Mouse (Mus musculus): Measurements from ENCODE around the gene Fry. TPM values are rescaled to one million over a fixed set of nuclear protein-coding genes. Genes with fewer than 3 reads are reported as not detected.
A peak's percentile ranks its signal among the peaks of the same experiment; 100 is the strongest.

Gene Fry
- polyA plus RNA-seq, 1 experiment, result 5.6 TPM

- Histone ChIP-seq H3K27me3 (ENCODE audit: control insufficient read depth, insufficient read depth, low read length) (no peaks in the 10 kb centered on the region), H3K27ac (ENCODE audit: insufficient read depth, low read depth, low read length) (no peak overlapping the region), H3K4me1 (ENCODE audit: control insufficient read depth, insufficient read depth, insufficient read length, low read length) (no peaks in the 10 kb centered on the region), H3K4me3 (ENCODE audit: low read depth, low read length) (no peak overlapping the region), H3K36me3 (ENCODE audit: control insufficient read depth, insufficient read depth, low read length) (no peaks in the 10 kb centered on the region)
- WGBS, result 63% methylated on average over 7 of the region's 7 CpGs
- TF ChIP-seq POLR2A (IDR thresholded peaks at IDR 0.05; ENCODE audit: low read depth, low read length) (no peak), CTCF (IDR thresholded peaks at IDR 0.05; ENCODE audit: extremely low read depth, insufficient read length, insufficient replicate concordance, low read depth, low read length) (no peak)
Measured at GRCm38 (mm10) chr5:150130144-150130543, 11.7 kb downstream of the Fry start.

- no peaks in the 10 kb centered on the region for H3K27me3 ChIP-seq (ENCODE audit: control insufficient read depth, insufficient read depth, low read length)
- H3K4me3 ChIP-seq (ENCODE audit: low read depth, low read length), result no peak overlapping the region
- no peaks in the 10 kb centered on the region for H3K4me1 ChIP-seq (ENCODE audit: control insufficient read depth, insufficient read depth, insufficient read length, low read length)
- no peak for TF ChIP-seq CTCF (IDR thresholded peaks at IDR 0.05; ENCODE audit: extremely low read depth, insufficient read length, insufficient replicate concordance, low read depth, low read length)
- TF ChIP-seq POLR2A (IDR thresholded peaks at IDR 0.05; ENCODE audit: low read depth, low read length), result no peak
- H3K36me3 ChIP-seq (ENCODE audit: control insufficient read depth, insufficient read depth, low read length), result no peaks in the 10 kb centered on the region
- H3K27ac ChIP-seq (ENCODE audit: insufficient read depth, low read depth, low read length), result no peak overlapping the region
- WGBS, result 68% methylated on average over 7 of the region's 7 CpGs
Measured at GRCm38 (mm10) chr5:150131166-150131565, 12.7 kb downstream of the Fry start.

GRCm38 (mm10) chr5:150134651-150135050 lies 16.2 kb downstream of the Fry start:
- Histone ChIP-seq H3K36me3 (ENCODE audit: control insufficient read depth, insufficient read depth, low read length) (no peaks in the 10 kb centered on the region), H3K27ac (ENCODE audit: insufficient read depth, low read depth, low read length) (no peak overlapping the region), H3K27me3 (ENCODE audit: control insufficient read depth, insufficient read depth, low read length) (no peaks in the 10 kb centered on the region; the same call in 1 of the 2 replicates), H3K4me1 (ENCODE audit: control insufficient read depth, insufficient read depth, insufficient read length, low read length) (no peaks in the 10 kb centered on the region), H3K4me3 (ENCODE audit: low read depth, low read length) (no peak overlapping the region)
- no peak for TF ChIP-seq CTCF (IDR thresholded peaks at IDR 0.05; ENCODE audit: extremely low read depth, insufficient read length, insufficient replicate concordance, low read depth, low read length)
- no peak for TF ChIP-seq POLR2A (IDR thresholded peaks at IDR 0.05; ENCODE audit: low read depth, low read length)
- WGBS, result 76% methylated on average over 3 of the region's 3 CpGs

GRCm38 (mm10) chr5:150135529-150135928 lies 17.1 kb downstream of the Fry start:
- Histone ChIP-seq H3K4me3 (ENCODE audit: low read depth, low read length) (no peak overlapping the region), H3K4me1 (ENCODE audit: control insufficient read depth, insufficient read depth, insufficient read length, low read length) (no peaks in the 10 kb centered on the region), H3K36me3 (ENCODE audit: control insufficient read depth, insufficient read depth, low read length) (no peaks in the 10 kb centered on the region), H3K27me3 (ENCODE audit: control insufficient read depth, insufficient read depth, low read length) (no peaks in the 10 kb centered on the region; the same call in 1 of the 2 replicates), H3K27ac (ENCODE audit: insufficient read depth, low read depth, low read length) (no peak overlapping the region)
- TF ChIP-seq CTCF (IDR thresholded peaks at IDR 0.05; ENCODE audit: extremely low read depth, insufficient read length, insufficient replicate concordance, low read depth, low read length) (no peak), POLR2A (IDR thresholded peaks at IDR 0.05; ENCODE audit: low read depth, low read length) (no peak)
- WGBS, result 83% methylated on average over 13 of the region's 13 CpGs

DNA sequence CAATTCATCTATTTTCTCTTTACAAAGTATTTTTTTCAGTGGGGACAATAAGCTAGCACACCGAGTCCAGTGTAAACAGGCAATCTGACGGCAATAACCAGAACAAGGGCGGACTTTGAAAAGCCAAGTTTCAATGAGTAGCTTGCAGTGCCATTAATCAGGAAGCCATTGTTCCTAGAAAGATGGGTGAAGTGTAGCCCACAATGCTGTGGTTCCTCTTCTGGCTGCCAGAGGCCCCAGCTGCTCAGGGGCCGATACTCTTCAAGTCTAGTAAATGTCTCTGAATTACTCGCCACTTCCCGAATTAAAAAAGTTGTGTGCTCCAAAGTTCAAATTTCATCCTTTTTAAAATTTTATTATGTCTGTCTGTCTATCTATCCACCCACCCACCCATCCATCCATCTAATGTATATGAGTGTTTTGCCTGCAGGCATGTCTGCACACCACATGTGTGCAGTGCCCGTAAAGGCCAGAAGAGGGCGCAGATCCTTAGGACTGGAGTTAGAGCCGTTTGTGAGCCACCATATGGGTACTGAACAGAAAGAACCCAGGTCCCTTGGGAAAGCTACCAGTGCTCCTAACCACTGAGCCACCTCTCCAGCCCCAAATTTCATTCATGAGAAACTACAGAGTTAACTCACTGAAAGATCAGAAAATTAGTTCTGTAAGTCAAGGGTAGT lies 19.5 kb downstream of the Fry start:
- 71% methylated on average over 9 of the region's 9 CpGs for WGBS
- Histone ChIP-seq H3K36me3 (ENCODE audit: control insufficient read depth, insufficient read depth, low read length) (no peaks in the 10 kb centered on the region), H3K27me3 (ENCODE audit: control insufficient read depth, insufficient read depth, low read length) (no peaks in the 10 kb centered on the region; the same call in 1 of the 2 replicates), H3K4me1 (ENCODE audit: control insufficient read depth, insufficient read depth, insufficient read length, low read length) (no peaks in the 10 kb centered on the region), H3K27ac (ENCODE audit: insufficient read depth, low read depth, low read length) (no peak overlapping the region), H3K4me3 (ENCODE audit: low read depth, low read length) (no peak overlapping the region)
- TF ChIP-seq CTCF (IDR thresholded peaks at IDR 0.05; ENCODE audit: extremely low read depth, insufficient read length, insufficient replicate concordance, low read depth, low read length), result peak; percentile 16; the same call in 1 of the 2 replicates
- TF ChIP-seq POLR2A (IDR thresholded peaks at IDR 0.05; ENCODE audit: low read depth, low read length), result no peak

DNA sequence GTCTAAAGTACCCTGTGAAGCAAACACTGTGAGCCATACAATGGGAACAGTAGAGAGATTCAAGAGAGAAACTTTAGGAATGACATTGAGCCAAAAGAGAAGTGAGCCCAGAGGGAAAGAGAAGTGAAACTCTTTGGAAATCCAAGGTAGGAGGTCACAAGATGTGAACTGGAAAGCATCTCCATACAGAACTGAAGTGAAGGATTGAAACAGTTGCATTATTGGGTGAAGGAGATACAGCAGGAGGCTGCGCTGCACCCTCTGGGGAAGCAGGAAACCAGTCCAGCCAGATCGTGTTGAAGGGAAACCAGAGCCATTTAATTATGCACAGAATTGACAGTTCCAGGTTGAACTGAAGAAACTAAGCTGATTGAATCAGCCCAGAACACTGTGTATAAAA lies 22.1 kb downstream of the Fry start:
- Histone ChIP-seq H3K27me3 (ENCODE audit: control insufficient read depth, insufficient read depth, low read length) (no peaks in the 10 kb centered on the region; the same call in 1 of the 2 replicates), H3K27ac (ENCODE audit: insufficient read depth, low read depth, low read length) (no peak overlapping the region), H3K4me3 (ENCODE audit: low read depth, low read length) (no peak overlapping the region), H3K4me1 (ENCODE audit: control insufficient read depth, insufficient read depth, insufficient read length, low read length) (no peaks in the 10 kb centered on the region), H3K36me3 (ENCODE audit: control insufficient read depth, insufficient read depth, low read length) (no peaks in the 10 kb centered on the region)
- WGBS, result 60% methylated on average over 2 of the region's 2 CpGs
- TF ChIP-seq POLR2A (IDR thresholded peaks at IDR 0.05; ENCODE audit: low read depth, low read length), result no peak
- no peak for TF ChIP-seq CTCF (IDR thresholded peaks at IDR 0.05; ENCODE audit: extremely low read depth, insufficient read length, insufficient replicate concordance, low read depth, low read length)

DNA sequence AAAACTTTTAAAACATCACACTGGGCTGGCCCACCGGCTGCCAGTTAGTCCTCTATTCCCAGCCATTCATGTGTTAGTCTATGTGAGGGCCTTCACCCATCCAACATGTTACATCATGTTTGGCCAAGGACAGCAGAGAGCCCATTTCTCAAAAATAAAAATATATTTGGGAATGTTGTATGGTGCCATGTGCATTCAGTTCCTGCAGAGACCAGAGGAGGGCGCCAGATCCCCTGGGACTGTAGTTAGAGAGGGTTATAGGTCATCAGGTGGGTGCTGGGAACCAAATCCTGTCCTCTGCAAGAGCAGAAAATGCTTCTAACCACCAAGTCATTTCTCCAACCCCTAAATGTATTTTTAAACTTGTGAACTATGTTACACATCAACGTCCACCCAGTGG lies 27.5 kb downstream of the Fry start:
- Histone ChIP-seq H3K4me1 (ENCODE audit: control insufficient read depth, insufficient read depth, insufficient read length, low read length) (no peaks in the 10 kb centered on the region), H3K27ac (ENCODE audit: insufficient read depth, low read depth, low read length) (no peak overlapping the region), H3K36me3 (ENCODE audit: control insufficient read depth, insufficient read depth, low read length) (no peaks in the 10 kb centered on the region), H3K4me3 (ENCODE audit: low read depth, low read length) (no peak overlapping the region), H3K27me3 (ENCODE audit: control insufficient read depth, insufficient read depth, low read length) (no peaks in the 10 kb centered on the region)
- 85% methylated on average over 3 of the region's 3 CpGs for WGBS
- TF ChIP-seq CTCF (IDR thresholded peaks at IDR 0.05; ENCODE audit: extremely low read depth, insufficient read length, insufficient replicate concordance, low read depth, low read length) (no peak), POLR2A (IDR thresholded peaks at IDR 0.05; ENCODE audit: low read depth, low read length) (no peak)
